Mouse (Mus musculus) midbrain, embryonic 11.5 days (tissue): ENCODE data around the gene Fkbp5. TPM values are rescaled to one million over a fixed set of nuclear protein-coding genes. Genes with fewer than 3 reads are reported as not detected.

Experiments used
- ATAC-seq: fragments of 200-750 bp; cut with Nextera tagmentation; 2 replicates; pipeline ENCODE4 v1.8.0; 2017; ENCODE audit warnings: moderate TSS enrichment, moderate library complexity; ENCODE audit not compliant: low FRiP score
- DNase-seq: peaks from one replicate; pipeline ENCODE4 v3.0.0; 2015; ENCODE audit warnings: low spot score; ENCODE audit errors: missing footprints
- H3K27ac ChIP-seq: fragments of 300-500 bp; sonication (generic); 2 replicates; pipeline ENCODE4 v1.5.1; 2014; ENCODE audit warnings: low read depth, low read length
- H3K27me3 ChIP-seq: fragments of 300-500 bp; sonication (generic); 2 replicates; pipeline ENCODE4 v1.6.1; 2014; ENCODE audit warnings: mild to moderate bottlenecking, low read length, moderate library complexity, mixed read lengths; ENCODE audit not compliant: control insufficient read depth, insufficient read depth
- H3K36me3 ChIP-seq: fragments of 300-500 bp; sonication (generic); 2 replicates; pipeline ENCODE4 v1.6.1; 2014; ENCODE audit warnings: mild to moderate bottlenecking, low read length, moderate library complexity, mixed read lengths; ENCODE audit not compliant: control insufficient read depth, insufficient read depth
- H3K4me1 ChIP-seq: fragments of 300-500 bp; sonication (generic); 2 replicates; pipeline ENCODE4 v1.6.1; 2014; ENCODE audit warnings: low read length; ENCODE audit not compliant: control insufficient read depth, insufficient read depth
- H3K4me2 ChIP-seq: fragments of 300-500 bp; sonication (generic); 2 replicates; pipeline ENCODE4 v1.6.1; 2014; ENCODE audit warnings: mild to moderate bottlenecking, moderate library complexity
- H3K4me3 ChIP-seq: fragments of 300-500 bp; sonication (generic); 2 replicates; pipeline ENCODE4 v1.5.1; 2014; ENCODE audit warnings: low read depth, low read length
- H3K9ac ChIP-seq: fragments of 300-500 bp; sonication (generic); 2 replicates; pipeline ENCODE4 v1.6.1; 2014; ENCODE audit warnings: low read length
- H3K9me3 ChIP-seq: fragments of 300-500 bp; sonication (generic); 2 replicates; pipeline ENCODE4 v1.6.1; 2016; ENCODE audit warnings: low read length; ENCODE audit not compliant: control insufficient read depth
- WGBS: fragments of 180-500 bp; shearing (Covaris S2); extraction: QIAGEN DNeasy Blood & Tissue Kit; methylation state at CpG from one replicate; pipeline ENCODE4 v1.1.7; 2014; 5-methylcytosine and 5-hydroxymethylcytosine counted together
- polyA plus RNA-seq: library from polyadenylated mRNA; unstranded; fragments of >200 nt; fragmentation: Nextera tagmentation; extraction: Ambion mirVana; gene quantifications from 2 replicates; pipeline ENCODE4 v1.2.1, GENCODE M21; 2014

Fkbp5 gene
- polyA plus RNA-seq, 1 experiment from 2014 or later = 10.9 TPM

GRCm38 (mm10) chr17:28460388-28460787 is 56.9 kb downstream of the Fkbp5 start:
- no peaks in the 10 kb centered on the region for H3K36me3 ChIP-seq
- H3K9me3 ChIP-seq = no peaks in the 10 kb centered on the region
- no peak overlapping the region for H3K9ac ChIP-seq
- H3K27me3 ChIP-seq = no peaks in the 10 kb centered on the region
- DNase-seq (no peak), ATAC-seq (no peak)
- H3K4me2 ChIP-seq = no peak overlapping the region
- 93% methylated on average over 1 of the region's 1 CpGs for WGBS
- no peak overlapping the region for H3K4me3 ChIP-seq
- H3K4me1 ChIP-seq = no peaks in the 10 kb centered on the region
- no peak overlapping the region for H3K27ac ChIP-seq

DNA sequence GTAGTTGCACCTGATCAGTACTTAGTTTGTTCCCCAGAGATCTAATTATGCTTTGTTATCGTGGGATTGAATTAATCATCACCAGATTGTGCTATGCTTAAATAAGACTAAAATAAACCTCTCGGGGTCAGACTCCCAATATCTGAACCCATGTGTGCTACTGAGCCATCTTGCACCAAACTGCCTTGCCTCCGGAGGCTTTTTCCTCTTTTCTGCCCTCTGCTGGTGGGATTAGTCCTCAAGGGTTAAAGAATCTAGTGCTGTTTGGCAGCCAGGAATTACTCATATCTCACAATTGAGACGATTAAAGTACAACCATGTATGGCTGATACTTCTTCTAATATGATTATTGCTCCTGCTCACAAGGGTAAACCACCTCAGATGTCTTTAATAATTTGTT is 62.2 kb downstream of the Fkbp5 start:
- Histone ChIP-seq H3K27ac (no peak overlapping the region), H3K4me2 (no peak overlapping the region), H3K36me3 (no peaks in the 10 kb centered on the region), H3K9ac (no peak overlapping the region), H3K4me3 (no peak overlapping the region), H3K9me3 (no peaks in the 10 kb centered on the region), H3K4me1 (no peaks in the 10 kb centered on the region), H3K27me3 (no peaks in the 10 kb centered on the region)
- ATAC-seq = no peak
- no peak for DNase-seq
- WGBS = 73% methylated on average over 4 of the region's 4 CpGs

DNA sequence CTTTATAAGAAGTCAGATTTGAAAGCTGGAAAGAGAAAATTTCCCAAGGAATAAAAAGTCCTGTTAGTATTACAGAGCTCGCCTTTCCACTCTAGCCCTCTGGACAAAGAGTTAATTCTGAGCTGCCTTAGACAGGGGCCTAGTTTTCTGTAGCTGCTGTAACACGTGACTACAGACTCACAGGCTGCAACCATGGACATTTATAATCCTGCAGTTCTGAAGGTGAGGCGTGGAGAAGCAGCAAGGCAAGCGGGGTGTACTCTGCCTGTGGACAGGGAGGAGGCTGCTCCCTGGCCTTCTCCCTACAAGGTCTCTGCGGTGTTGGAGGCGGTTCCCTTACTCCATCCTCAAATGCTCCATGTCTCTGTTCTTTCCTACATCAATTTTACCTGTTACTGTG is 64.4 kb downstream of the Fkbp5 start:
- WGBS = 91% methylated on average over 6 of the region's 6 CpGs
- no peak overlapping the region for H3K4me2 ChIP-seq
- no peak overlapping the region for H3K4me3 ChIP-seq
- DNase-seq (no peak), ATAC-seq (no peak)
- H3K9me3 ChIP-seq = no peaks in the 10 kb centered on the region
- no peaks in the 10 kb centered on the region for H3K4me1 ChIP-seq
- no peaks in the 10 kb centered on the region for H3K36me3 ChIP-seq
- no peak overlapping the region for H3K27ac ChIP-seq
- H3K27me3 ChIP-seq = no peaks in the 10 kb centered on the region
- no peak overlapping the region for H3K9ac ChIP-seq

DNA sequence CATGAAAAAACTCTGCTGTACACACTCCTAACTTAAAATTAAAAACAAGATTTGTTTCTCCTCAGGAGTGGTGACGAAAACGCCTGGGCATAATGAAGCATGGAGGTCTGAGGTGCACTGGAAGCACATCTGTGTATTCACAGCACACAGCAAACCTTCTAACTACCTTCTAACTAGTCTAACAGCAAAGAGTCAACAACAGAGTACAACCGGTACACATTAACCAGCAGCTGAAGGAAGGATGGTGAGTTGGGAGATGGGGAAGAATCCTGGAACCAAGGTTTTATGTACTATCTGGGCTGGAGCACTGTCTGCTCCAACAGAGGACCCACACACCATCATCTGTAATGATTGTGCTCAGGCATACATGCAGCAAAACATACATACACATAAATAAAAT is 65.4 kb downstream of the Fkbp5 start:
- no peak overlapping the region for H3K27ac ChIP-seq
- no peaks in the 10 kb centered on the region for H3K9me3 ChIP-seq
- no peaks in the 10 kb centered on the region for H3K27me3 ChIP-seq
- WGBS = 90% methylated on average over 3 of the region's 3 CpGs
- ATAC-seq (no peak), DNase-seq (no peak)
- no peak overlapping the region for H3K4me3 ChIP-seq
- no peak overlapping the region for H3K4me2 ChIP-seq
- no peaks in the 10 kb centered on the region for H3K4me1 ChIP-seq
- H3K36me3 ChIP-seq = no peaks in the 10 kb centered on the region
- no peak overlapping the region for H3K9ac ChIP-seq

GRCm38 (mm10) chr17:28451487-28451886 is 65.8 kb downstream of the Fkbp5 start:
- no peak overlapping the region for H3K4me3 ChIP-seq
- WGBS = 89% methylated on average over 5 of the region's 5 CpGs
- H3K4me2 ChIP-seq = no peak overlapping the region
- DNase-seq (no peak), ATAC-seq (no peak)
- H3K27me3 ChIP-seq = no peaks in the 10 kb centered on the region
- no peaks in the 10 kb centered on the region for H3K36me3 ChIP-seq
- no peaks in the 10 kb centered on the region for H3K9me3 ChIP-seq
- no peak overlapping the region for H3K9ac ChIP-seq
- no peaks in the 10 kb centered on the region for H3K4me1 ChIP-seq
- no peak overlapping the region for H3K27ac ChIP-seq

DNA sequence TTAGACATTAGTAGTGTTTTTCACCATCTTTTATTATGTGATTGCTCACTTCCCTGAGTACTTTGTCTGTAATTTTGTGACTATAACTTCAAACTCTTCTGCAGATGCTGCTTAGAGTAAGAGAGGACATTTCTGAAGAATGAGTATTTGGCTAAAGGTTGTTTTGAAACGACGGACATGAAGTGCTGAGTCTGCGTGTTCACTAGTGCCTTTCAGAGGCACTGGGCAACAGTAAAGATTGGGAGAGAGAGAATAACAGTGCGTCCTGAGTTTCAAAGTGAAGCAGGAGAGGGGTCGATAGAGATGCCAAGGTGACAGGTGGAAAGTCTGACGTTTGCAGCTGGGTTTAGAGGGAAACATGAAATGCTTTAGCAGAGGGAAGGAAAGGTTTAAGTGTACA is 69.1 kb downstream of the Fkbp5 start:
- no peaks in the 10 kb centered on the region for H3K36me3 ChIP-seq
- H3K9me3 ChIP-seq = no peaks in the 10 kb centered on the region
- 83% methylated on average over 6 of the region's 6 CpGs for WGBS
- no peaks in the 10 kb centered on the region for H3K27me3 ChIP-seq
- DNase-seq = no peak
- no peak overlapping the region for H3K4me2 ChIP-seq
- no peak overlapping the region for H3K4me3 ChIP-seq
- no peak for ATAC-seq
- no peak overlapping the region for H3K9ac ChIP-seq
- H3K27ac ChIP-seq = no peak overlapping the region
- no peaks in the 10 kb centered on the region for H3K4me1 ChIP-seq

- no peak overlapping the region for H3K27ac ChIP-seq
- H3K9ac ChIP-seq = no peak overlapping the region
- ATAC-seq = no peak
- 89% methylated on average over 7 of the region's 7 CpGs for WGBS
- no peaks in the 10 kb centered on the region for H3K4me1 ChIP-seq
- H3K4me2 ChIP-seq = no peak overlapping the region
- DNase-seq = no peak
- no peaks in the 10 kb centered on the region for H3K27me3 ChIP-seq
- no peaks in the 10 kb centered on the region for H3K36me3 ChIP-seq
- no peak overlapping the region for H3K4me3 ChIP-seq
- no peaks in the 10 kb centered on the region for H3K9me3 ChIP-seq
These were observed 69.5 kb downstream of the Fkbp5 start for GRCm38 (mm10) chr17:28447789-28448188.

- no peak for ATAC-seq
- H3K36me3 ChIP-seq = no peaks in the 10 kb centered on the region
- 88% methylated on average over 5 of the region's 5 CpGs for WGBS
- DNase-seq = no peak
- H3K4me2 ChIP-seq = no peak overlapping the region
- H3K4me3 ChIP-seq = no peak overlapping the region
- H3K27ac ChIP-seq = no peak overlapping the region
- no peaks in the 10 kb centered on the region for H3K27me3 ChIP-seq
- H3K4me1 ChIP-seq = no peaks in the 10 kb centered on the region
- H3K9ac ChIP-seq = no peak overlapping the region
- H3K9me3 ChIP-seq = no peaks in the 10 kb centered on the region
These were observed 70.5 kb downstream of the Fkbp5 start for GRCm38 (mm10) chr17:28446820-28447168.

DNA sequence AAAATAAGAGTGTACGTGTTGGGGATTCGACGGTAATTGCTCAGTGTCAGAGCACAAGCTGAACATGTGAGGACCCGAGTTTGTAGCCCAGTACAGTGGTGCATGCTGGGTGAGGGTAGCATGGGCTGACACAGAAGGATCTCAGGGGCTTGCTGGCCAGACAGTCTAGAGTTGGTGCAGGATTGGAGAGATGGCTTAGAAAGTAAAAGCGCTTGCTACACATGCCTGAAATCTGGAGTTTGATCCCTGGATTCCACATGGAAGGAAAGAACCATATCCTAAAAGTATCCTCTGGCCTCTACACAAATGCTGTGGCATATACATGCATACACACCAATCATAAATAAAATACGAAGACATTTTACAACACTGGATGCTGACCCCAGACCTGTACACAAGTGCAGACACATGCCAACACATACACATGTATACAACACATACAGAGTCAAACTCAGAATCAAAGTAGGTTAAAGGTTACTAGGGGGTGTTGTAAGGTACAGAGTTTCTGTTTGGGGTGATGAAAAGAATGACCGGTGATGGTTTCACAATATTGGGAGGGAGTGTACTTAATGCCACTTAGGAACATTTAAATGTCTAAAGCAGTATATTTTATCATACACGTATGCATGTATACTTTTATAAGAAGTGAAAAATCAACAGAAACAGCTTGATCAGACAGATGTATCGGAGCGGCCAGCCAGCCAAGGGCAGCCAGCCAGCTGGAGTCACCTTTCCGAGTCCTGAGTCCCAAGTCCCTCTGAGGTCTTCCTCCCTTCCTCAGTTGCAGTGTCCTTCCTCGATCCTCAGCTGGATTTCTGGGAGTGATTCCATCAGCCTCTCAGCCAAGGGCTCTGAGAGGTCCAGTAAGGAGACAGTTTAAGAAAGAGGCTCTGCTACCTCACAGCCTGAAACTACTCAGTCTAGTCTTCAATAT is 71.2 kb downstream of the Fkbp5 start:
- H3K36me3 ChIP-seq = no peaks in the 10 kb centered on the region
- no peaks in the 10 kb centered on the region for H3K27me3 ChIP-seq
- H3K4me3 ChIP-seq = no peak overlapping the region
- no peak overlapping the region for H3K9ac ChIP-seq
- DNase-seq (no peak), ATAC-seq (no peak)
- H3K9me3 ChIP-seq = no peaks in the 10 kb centered on the region
- H3K4me2 ChIP-seq = no peak overlapping the region
- no peaks in the 10 kb centered on the region for H3K4me1 ChIP-seq
- WGBS = 95% methylated on average over 12 of the region's 12 CpGs
- H3K27ac ChIP-seq = no peak overlapping the region
